Mouse (Mus musculus): ENCODE measurements around the gene Gm28079. TPM values are rescaled to one million over a fixed set of nuclear protein-coding genes. Genes with fewer than 3 reads are reported as not detected.
"Not testable (repeated sequence)": the region's sequence is repeated elsewhere in the genome, so short reads cannot be mapped to it uniquely, and the experiment has no call there.

Gene Gm28079
- total RNA-seq (2021): not detected

- intact Hi-C loops (cut with DNase I); DNase-seq: not testable (repeated sequence)
These were observed at the start of gene Gm28079 for GRCm38 (mm10) chrY:70014799-70015198. TSS of gene Gm28079 (minus strand) at chrY:70014899.

Measured in heart, postnatal 10 days (tissue).